Mouse (Mus musculus): ENCODE data around the gene Hmg20a.

The Hmg20a gene

GRCm38 (mm10) chr9:56516692-56517263, 98.4 kb downstream of the Hmg20a start:
- no peak for DNase-seq (ENCODE audit: low read depth, low spot score)

DNA sequence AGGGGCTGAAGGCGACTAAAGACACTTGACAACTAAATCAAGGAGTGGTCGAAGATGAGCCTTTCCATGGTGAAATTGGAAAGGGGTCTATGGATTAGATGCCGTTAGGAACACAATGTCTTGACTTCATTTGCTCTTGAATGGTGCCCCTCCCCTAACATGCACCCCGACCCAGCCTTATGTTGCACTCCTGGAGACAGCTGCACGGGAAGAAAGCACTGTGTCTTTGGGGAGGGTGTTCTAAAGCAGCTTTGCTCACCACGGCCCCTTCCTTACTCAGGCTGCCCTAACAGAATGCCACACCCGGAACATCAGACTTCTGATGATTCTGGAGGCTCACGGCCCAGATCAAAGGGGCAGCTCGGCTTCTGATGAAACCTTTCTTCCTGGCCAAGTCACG, 103.9 kb downstream of the Hmg20a start:
- peak; percentile 42 for DNase-seq (ENCODE audit: low read depth, low spot score)

GRCm38 (mm10) chr9:56527951-56528350, 109.5 kb downstream of the Hmg20a start:
- DNase-seq (ENCODE audit: low read depth, low spot score) = no peak

DNA sequence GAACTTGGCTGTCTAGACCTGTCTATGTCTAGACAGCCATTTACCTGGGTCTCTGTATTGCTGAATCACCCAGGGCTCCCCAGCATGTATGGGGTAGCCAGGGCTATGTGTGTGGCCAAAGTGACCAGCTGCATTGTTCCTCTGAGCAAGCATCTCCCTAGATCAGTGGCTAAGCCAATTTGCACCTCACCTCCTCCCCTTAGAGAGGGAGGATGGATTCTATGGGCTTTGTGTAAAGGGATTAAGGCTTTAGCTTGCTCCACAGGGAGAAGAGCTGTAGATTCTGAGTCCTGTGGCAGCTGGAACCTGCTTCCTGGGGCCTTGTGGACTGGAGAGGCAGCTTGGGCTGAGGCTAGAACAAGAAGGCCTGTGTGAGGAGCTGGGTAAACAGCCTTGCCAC, 113.6 kb downstream of the Hmg20a start:
- no peak for DNase-seq (ENCODE audit: low read depth, low spot score)

GRCm38 (mm10) chr9:56533916-56534315, 115.5 kb downstream of the Hmg20a start:
- no peak for DNase-seq (ENCODE audit: low read depth, low spot score)

- DNase-seq (ENCODE audit: low read depth, low spot score) = peak; percentile 97
Measured at GRCm38 (mm10) chr9:56534727-56535126, 116.3 kb downstream of the Hmg20a start.

GRCm38 (mm10) chr9:56535361-56535760, 117.0 kb downstream of the Hmg20a start:
- DNase-seq (ENCODE audit: low read depth, low spot score) = peak; percentile 91

DNA sequence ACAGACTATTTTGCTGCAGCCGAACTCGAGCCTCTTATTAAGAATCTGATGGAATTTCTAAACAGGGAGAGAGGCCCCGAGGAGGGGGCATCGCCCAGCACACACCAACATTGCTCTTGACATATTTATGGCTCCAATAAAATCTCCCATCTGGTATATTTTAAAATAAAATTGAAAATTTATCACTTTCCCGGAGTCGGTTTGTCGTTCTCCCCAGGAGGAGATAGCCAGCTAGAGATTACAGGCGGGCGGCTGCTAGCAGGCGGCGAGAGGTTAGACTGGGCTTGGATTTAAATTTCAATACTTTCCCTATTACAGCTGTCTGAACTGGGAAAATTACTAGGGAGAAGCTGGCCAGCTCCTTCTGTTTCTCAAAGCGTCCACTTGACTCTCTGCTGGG, 121.6 kb downstream of the Hmg20a start:
- no peak for DNase-seq (ENCODE audit: low read depth, low spot score)

GRCm38 (mm10) chr9:56544687-56545475, 126.5 kb downstream of the Hmg20a start:
- DNase-seq (ENCODE audit: low read depth, low spot score) = no peak
